Mouse (Mus musculus): Measurements from ENCODE around the gene Nfic.
A peak's percentile ranks its signal among the peaks of the same experiment; 100 is the strongest.

Nfic gene

DNA sequence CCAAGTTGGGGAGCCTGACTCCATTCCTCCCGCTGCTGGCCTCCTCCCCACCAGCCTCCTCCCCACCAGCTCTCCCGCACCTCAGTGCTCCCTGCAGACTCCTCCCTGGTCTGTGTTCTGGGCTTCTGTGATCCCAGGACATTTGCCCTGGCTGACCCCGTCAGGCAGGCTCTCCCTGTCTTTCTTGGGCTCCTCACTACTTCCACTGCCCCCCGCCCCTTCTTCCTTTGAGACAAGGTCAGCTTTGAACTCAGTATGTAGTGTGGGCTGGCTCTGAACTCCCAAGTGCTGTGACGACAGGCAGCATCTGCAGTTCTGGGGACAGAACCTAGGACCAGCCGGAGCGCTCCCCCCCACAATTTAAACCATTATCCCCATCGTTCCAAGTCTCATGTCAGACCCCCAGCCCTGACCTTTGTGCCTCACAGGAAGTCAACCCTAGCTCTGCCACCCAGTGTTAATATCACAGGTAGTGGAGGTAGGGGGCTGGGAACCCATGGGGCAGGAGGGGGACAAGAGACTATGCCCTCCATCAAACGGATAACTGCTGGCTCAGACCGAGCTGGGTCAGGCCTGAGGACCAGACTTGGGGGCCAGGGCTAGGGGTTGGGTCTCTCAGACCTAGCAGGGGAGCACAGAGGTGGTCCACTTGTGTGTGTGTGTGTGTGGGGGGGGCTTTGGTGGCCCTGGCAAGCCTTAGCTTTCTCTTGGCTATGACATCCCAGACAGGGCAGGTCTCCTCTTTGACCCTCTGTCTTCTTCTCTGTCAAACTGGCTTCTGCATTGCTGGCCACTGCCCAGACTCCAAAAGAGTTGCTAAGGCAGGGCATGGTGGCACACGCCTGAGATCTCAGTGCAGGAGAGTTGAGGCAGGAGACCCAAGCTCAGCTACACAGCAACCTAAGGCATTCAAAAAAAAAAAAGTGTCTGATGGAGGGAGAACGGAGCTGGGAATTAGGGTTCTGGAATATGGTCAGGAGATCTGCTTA is 37.9 kb downstream of the Nfic start:
- DNase-seq (ENCODE audit: low spot score) = no peak

DNA sequence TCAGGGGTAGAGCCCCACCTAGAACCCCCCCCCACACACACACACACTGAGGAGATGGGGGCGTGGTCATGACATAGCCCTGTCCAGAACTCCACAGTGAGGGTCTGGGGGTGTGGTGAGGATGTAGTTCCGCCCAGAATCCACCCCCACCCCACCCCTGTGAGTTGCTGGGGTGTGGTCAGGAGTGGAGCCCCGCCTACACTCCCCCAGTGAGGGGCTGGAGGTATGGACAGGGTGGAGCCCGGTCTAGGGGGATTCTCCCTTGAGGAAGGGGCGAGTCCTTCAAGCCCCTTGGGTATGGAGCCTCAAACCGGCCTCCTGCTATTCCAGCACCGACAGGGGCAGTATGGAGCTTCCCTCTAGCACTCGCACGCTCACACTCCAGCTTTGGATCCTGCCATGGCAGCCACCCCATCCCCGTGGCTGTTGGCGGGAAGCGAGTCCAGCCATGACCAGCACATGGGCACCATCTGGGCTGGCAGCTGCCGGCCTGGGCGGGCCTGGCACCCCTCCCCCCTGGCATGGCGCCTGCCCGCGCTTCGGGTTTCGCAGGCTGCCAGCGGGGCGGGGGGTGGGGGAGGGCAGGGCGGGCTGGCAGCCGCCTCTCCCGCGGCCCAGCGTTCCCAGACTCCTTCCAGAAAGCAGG is 38.7 kb downstream of the Nfic start:
- DNase-seq (ENCODE audit: low spot score) = peak; percentile 58

- no peak for DNase-seq (ENCODE audit: low spot score)
These were observed 39.7 kb downstream of the Nfic start for GRCm38 (mm10) chr10:81415549-81416310.

DNA sequence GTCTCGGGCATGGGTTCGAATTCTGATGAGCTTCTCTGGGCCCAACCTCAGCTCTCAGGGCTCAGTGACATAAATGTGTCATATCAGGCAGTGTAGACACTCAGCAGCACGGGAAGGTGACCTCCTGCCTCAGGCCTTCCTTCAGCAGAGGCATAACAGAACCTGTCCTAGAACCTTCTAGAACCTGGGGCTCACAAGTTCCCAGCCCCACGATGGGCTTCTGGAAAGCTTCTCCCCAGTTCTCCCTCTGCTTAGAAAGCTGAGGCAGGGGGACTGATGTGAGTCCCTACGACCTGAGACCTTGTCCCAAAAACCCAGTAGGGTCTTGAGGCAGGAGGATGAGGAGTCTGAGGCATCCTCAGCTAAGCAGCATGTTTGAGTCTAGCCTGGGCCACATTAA is 40.3 kb downstream of the Nfic start:
- no peak for DNase-seq (ENCODE audit: low spot score)

DNA sequence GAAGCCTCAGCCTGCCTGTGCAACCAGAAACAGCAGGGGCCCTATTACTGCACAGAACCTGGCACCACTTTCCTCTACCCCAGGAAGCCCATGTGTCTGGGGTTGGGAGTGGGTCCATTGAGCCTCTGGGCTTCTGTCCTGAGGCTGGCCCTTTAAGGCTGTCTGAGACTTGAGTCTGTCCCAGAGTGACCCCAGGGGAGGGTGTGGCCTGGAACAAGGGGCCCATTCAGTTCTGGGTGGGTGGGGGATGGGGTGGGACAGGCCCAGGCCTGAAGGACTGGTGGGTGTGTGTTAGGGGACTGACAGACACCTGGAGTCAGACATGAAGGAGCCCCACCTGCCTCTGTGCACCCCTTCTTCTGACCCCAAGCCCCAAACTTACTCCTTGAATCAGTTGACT is 40.8 kb downstream of the Nfic start:
- DNase-seq (ENCODE audit: low spot score) = no peak

DNA sequence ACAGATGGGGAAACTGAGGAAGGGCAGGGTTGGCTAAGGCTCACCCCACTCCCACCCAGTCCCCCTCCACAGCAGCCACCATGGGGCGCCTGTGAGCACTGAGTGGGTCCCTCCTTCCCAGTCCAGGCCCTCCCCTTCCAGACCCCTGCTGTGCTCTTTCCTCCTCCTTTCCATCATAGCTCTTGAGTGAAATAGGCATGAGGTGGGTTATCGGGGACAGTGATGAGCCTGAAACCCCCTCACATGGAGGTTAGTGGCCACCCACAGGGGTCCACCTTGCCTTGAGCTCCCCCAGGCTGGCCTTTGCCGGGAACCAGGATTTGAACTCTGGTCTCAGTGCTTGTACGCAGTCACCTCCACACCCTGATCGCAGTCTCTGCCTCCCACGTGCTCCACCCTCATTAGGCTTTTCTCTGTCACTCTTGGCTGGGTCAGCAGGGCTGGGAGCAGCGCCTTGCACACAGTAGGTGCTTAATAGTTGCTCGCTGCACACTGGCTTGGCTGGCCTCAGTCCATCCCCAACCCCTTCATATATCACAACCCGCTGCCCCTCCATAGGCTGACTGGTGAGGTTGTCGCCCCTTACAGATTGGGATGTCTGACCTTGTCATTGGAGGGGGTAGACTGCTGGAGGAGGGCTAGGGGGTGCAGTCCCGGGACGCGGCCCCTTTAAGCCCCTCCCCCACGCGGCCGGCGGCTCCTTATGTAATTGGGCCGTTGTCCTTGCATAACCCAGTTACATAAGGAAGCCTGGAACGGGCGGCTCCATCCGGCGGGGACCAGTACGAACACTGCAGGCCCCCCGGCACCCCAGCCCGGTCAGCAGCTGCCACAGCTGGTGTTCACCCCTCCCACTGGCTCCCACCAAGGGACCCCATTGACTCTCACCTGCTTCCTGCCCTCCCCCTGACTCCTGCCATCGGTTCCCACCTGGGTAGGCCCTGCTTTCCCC is 41.8 kb downstream of the Nfic start:
- DNase-seq (ENCODE audit: low spot score) = no peak

GRCm38 (mm10) chr10:81412586-81413309 is 42.7 kb downstream of the Nfic start:
- DNase-seq (ENCODE audit: low spot score) = no peak

DNA sequence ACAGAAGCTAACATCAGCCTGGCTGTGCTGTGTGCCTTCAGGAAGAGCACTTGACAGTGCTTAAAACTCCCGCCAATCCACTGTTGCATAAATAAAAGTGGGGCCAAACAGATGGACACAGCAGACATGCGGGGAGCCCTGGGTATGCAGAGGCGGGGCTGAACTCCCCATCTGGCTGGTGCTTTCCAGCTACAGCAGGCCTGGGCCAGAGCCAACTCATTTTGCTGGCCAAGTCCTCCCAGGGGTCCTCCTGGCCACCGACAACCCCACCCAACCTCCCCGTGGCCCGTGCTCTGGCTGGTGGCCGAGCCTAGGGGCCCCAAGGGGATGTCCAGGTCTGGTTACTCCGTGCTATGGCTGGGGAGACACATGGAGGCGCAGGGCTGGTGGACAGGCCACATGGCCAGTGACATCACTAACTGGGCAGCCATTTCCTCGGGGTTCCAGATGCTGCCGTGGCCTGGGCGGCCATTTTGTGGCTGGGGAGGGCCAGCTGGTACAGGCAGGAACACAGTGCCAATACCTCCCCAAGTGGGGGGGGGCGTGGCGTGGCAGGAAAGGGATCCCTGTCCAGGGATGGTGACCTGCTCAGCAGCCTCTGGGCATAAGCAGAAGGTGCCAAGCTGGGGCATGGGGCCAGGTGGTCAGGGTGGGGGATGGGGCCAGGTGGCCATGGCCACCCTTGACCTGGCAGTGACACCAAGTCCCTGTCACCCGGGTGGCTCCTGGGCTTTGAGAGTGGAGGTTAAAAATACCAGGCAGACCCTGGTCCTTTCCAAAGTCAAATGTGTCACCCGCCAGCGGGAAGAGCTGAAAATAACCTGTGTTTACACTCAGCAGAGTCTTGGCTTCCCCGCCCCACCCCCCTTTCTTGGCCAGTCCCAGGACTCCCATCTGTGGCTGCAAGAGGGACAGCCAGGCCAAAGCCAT is 43.7 kb downstream of the Nfic start:
- DNase-seq (ENCODE audit: low spot score) = peak; percentile 80

DNA sequence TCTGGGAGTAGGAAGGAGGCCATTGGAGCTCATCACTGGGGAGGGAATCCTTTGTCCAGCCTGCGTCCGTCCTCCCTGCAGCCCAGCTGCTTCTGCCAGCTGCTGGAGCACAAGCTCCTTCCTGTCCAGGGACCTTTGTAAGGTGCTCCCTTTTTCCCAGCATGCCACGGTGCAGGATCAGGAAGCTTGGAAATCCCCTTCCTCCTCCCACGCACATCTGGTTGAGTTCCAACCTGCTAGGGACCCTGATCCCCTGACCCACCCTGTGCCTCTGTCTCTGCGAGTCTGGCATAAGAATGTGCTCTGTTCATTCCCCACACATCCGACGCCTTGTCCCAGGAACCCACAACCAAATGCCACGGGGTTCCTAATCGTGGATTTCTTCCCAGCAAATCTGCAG is 44.5 kb downstream of the Nfic start:
- DNase-seq (ENCODE audit: low spot score) = no peak

- DNase-seq (ENCODE audit: low spot score) = no peak
These were observed 45.1 kb downstream of the Nfic start for GRCm38 (mm10) chr10:81410350-81410749.

DNA sequence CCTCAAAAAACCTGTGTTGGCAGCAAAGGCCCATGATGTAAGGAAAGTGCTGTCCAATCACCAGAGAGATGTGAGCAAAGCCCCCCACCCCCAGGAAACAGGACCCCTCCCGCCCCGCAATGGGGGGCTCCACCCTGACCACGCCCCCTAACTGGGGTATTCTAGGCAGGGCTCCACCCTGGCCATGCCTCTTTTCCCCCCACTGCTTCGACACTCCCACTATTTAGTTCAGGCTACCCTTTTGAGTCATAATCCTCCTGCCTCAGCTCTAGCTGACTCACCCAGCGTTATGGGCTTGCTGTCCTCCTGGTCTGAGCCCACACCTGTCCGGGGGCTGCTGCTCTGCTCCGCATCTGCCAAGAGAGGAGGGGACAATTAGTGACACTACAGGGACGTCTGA is 46.1 kb downstream of the Nfic start:
- no peak for DNase-seq (ENCODE audit: low spot score)

DNA sequence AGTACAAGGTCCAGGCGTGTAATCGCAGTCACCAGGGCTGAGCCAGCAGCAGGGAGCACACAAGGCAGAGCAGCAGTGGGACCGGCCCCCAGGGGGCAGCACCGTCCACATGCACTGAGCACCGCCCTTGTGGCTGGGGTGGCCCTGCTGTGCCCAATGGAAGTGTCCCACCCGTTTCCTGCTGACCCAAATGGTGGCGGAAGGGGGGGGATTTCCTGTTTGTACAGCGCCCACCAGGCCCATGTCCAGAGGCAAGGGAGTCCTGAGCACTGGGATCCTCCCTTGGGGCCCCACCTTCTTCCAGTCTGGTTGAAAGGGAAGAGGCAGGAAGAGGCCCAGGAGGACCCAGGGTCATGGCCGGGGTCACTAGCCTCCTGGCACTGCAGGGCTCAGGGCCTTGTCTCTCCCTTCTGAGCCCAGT is 46.6 kb downstream of the Nfic start:
- DNase-seq (ENCODE audit: low spot score) = no peak

GRCm38 (mm10) chr10:81408424-81408729 is 47.1 kb downstream of the Nfic start:
- no peak for DNase-seq (ENCODE audit: low spot score)

- DNase-seq (ENCODE audit: low spot score) = peak; percentile 73
These were observed 47.7 kb downstream of the Nfic start for GRCm38 (mm10) chr10:81407539-81408423.

DNA sequence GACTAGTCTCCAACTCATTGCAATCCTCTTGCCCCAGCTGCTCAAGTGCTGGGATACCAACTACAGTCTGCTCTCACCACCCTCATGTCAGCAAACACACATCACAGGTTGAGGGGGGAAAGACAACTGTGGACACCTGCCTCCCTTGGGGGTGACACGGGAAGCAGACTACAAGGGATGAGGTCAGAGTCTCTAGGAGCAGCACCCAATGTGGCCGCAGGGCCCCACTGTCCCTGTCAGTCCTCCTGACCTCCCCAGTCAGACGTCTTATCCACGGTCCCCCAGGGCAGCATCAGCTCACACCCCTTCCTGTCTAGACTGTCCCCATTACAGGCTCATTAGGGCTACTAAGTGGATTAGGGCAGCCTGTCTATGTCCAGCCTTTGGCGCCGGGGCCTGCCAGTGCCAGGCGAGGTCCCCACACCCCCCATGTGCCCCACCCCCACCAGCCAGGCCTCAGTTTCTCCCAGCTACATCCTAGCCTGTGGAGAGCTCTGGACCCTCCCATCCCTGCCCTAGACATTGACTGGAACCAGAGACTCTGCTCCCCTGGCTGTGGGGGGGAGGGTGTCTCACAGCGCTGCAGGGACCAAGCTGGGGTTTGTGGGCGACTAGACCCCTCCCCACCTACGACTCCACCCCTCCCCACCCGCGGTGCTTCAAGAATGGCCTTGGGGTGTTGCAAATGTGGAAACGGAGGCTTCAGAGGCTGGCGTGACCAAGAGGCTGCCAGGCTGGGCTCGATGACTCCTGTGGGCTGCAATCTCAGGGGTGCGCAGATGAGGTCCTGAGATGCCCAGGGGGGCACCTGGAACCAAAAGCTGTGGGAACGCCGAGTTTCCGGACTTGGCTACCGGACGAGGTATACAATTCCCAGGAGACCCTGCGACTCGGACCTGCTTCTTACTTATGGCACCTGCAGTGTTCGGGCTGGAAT is 48.7 kb downstream of the Nfic start:
- DNase-seq (ENCODE audit: low spot score) = no peak

DNA sequence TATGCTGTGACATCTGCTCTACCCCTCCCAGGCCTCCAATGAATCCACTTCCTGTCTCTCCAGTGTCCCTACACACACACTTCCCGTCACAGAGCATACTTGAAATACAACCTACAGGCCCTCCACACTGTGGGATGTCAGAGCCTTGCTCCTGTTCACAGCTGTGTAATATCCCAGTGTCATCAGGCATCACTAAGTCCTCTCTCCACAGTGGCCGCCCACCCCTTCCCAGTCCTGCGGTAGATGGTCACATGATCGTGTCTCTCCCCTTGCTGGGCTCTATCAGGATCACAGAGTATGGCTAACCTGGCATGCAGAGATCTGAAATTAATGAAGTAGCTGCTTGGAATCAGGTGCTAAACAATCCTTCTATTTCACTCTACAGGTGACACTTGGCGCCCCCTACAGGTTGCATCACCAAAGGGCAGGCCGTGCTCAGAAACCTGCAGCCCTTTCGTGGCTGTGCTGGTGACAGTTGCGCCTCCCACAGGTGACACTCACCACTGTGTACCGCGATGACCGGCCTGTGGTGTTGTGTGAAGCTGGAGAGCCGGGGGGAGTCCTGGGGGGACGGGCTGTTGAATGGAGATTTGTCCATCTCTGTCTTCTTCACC is 49.7 kb downstream of the Nfic start:
- DNase-seq (ENCODE audit: low spot score) = no peak

GRCm38 (mm10) chr10:81404720-81405119 is 50.7 kb downstream of the Nfic start:
- no peak for DNase-seq (ENCODE audit: low spot score)

All from adipocyte (in vitro differentiated cells).